Mouse (Mus musculus): ENCODE measurements around the gene Myo16.
A peak's percentile ranks its signal among the peaks of the same experiment; 100 is the strongest.

Myo16 gene

DNA sequence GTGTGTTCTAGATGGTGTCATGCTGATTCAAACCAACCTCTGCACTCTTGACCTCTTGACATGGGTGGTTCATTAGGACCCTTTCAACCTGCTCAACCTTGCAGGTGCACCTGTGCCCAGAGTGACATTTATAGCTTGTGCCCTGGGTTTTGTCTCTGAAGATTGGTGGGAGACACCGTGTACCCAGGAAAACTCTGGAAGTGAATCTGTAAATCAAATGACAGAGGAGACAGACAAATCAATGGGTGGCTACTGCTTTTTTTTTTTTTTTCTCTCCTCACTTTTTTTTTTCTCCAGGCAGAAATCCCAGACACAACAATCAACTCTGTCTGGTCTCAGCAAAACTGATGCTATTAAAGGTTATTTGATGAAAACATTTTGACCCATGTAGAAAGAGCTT, 329.2 kb downstream of the Myo16 start:
- no peak for DNase-seq

DNA sequence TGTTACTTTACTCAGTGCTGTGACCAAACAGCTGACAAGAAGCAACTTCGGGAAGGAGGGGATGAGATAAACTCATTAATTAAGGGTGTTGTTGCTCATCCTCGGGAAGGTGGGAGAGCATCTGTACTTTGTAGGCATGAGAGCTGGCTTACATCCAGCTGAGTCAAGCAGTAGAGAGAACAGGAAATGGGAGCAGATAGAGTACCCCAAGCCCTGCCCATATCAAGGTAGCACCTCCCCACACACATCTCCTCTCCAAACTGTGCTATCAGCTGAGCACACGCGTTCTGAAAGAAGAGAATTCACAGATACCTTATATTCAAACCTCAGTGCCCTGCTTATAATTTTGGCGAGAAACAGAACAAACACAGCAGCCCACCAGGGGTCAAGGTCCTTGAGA, 330.1 kb downstream of the Myo16 start:
- DNase-seq: no peak

DNA sequence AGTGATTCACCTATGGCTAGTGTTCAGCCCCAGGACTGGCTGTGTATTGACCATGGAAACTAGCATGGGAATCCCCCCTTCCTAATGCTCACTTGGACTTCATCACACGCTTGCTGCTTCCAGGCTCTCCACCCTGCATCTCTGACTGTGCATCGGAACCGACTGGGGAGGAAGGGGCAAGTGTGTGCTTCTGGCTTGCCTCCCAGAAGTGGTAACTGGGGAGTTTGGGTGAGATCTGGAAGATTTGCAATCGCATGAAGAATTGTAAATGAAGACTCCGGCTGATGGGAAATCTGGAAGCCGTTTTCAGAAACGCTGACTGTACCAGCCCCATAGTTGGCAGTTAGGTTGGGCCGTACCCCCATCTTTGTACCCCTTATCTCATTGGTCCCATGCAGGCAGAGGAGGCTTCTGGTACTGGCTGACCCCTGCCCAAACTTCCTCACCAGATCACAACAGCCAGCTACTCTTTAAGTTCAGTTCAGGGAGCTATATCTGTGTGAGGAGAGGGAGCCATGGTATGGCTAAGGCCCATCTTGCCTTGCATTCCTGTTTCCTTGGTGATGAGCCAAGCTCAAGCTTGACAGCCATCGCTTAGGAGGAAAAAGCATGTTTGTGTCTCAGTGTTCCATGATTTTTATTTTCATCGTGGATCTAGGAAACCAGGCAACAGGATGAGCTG, 336.2 kb downstream of the Myo16 start:
- DNase-seq: no peak

DNA sequence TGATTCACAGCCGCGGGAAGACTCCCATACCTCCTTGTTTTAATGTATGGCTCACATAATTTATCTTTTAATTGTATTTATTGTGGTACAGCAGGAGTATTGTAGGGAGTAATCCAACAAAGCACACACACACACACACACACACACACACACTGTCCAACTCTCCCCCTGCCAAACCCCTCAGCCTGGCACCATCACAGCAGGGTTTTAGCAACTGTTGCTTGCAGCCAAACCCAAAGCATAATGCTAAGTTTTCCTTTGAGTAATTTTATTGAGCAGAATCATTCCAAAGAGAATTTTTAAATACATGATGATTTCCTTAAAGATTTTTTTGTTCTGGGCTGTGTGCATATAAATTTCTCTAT, 336.7 kb downstream of the Myo16 start:
- no peak for DNase-seq

DNA sequence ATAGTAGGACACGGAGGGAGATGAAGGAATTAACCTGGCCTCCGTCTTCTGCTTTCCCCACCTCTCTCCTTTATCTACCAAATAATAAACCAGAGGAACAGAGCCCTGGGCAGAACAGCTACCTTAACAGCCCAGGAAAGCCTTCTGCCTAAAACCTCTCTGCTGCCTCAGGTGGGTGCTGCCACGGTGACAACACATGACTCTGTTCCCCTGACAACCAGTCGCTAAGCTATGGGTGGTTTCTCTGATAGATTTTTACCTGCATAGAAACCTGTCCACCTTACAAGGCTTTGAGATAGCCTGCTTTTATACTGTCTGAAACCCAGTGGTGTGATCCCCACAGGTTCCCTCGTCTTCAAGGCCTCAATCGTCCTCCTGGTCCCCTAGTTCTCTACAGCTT, 337.2 kb downstream of the Myo16 start:
- no peak for DNase-seq

DNA sequence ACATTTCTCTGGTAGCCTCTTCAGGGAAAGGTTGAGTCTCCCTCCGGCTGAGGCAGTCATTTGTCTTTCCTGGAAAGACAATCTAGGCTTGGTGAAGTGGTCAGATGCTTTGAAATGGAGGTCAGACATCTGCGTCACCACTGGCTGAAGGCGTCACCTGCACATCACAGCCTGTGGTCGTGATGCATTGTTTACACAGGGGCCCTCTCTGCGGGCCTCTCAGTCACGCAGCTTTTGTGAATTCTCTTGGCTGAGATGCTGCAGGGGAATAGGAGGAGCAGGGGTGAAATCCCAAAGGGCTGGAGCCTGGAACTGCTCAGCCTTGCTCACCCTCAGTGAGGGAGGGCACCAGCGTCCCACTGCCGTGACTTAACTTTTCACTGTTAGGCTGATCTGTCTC, 346.1 kb downstream of the Myo16 start:
- peak; percentile 15 for DNase-seq

DNA sequence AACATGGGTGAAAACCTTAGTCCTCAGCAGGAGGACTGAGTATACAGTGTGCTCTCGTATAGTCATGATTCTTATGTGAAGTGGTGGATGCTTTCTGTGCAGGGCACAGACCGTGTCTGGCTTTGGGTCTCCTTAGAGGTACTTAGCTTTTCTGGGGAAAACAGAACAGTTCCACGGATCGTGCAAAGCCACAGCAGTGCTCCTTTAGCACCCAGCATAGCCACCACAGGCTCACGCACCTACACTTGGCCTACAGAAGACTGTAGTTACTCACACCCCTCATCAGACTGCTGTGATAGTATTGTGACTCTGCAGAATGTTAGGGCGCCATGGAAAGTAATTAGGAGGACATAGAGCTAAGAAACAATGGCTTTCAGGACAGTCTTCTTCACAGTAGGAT, 346.8 kb downstream of the Myo16 start:
- DNase-seq: no peak

DNA sequence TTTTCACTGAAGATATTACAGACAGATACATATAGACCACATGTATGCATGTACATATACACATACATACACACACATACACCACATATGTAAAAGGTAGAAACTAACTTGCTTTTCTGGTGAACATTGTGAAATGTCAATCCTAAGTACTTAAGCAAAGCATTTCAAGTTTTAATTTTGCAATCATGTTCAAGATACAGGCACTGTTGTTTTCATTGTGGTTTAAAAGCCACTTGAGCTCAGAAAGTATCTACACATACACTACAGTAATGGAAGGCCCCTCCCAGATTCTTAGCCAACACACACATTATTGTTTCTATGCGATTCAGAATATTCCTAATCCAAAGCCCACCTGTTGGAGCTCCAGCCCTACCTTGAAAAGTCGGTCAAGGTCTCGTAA, 348.0 kb downstream of the Myo16 start:
- DNase-seq: no peak

DNA sequence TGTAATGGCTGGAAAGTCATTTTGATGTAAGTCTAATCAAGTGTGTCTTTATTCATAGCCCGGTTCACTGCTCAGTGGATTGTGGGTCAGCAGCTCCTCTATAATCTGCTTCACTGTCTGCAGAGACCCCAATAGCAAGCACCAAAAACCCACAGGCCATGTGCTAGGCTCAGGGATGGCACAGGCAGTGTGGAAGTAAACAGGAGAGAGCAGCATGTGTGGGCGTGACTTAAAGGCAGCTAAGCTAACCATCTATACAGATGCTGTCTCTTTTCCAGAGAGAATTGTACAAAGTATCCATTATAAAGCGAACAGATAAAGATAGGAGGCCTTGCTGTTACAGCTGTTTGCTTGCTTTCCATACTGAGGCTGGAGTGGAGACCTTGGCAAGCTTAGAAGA, 358.4 kb downstream of the Myo16 start:
- DNase-seq: no peak

DNA sequence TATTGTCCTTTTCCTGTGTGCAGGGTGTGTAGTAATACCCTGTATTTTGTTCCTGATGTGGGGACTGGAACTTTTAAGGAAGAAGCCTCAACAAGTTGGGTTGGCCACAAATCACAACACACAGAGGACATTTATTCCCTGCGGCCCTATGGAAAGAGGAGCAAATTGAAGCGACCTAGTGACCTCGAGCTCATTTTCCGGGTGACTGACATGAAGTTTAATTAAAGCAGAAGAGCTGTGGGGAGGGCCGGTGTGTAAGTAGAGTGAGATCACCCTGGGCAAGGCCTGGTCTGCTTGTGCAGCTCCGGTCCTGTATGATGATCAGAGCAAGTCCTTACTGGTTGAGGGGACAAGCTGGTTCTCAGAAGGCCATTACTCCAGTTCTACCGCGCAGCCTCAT, 363.7 kb downstream of the Myo16 start:
- DNase-seq: peak; percentile 81

DNA sequence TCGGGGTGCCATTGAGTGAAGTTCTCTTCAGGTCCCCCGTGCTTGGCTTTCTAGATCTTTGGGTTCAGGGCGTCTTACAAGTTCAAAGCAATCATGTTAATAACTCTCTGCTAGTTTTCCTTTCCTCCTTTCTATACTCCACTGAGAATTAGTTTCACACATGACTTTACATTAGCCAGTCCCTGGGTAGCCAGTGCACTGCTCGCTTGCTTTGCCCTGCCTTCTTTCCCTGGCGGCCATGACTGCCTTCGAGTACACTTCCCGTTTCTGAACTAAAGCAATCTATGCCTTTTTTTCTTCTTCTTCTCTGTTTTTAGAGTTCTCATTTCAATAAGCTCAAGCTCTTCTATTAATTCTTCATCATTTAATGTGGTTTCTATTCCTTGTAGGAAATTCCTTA, 365.6 kb downstream of the Myo16 start:
- DNase-seq: no peak

DNA sequence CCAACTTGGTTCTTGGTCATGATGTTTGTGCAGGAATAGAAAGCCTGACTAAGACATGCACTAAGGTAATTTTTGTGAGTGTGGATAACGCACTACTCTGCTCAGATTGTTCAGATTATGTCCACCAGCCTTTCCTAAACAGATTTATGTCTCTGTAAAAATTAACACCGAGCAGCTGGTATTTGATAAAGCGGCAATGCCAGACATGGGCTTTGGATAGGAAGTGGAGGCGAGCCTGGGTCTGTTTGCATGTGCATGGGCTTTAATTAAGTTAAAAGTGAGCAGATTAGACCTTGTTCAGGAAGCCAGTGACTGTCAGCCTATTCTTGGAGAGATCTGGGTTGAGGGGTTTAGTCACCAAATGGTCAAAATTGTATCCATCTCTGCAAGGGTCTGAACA, 367.8 kb downstream of the Myo16 start:
- no peak for DNase-seq

DNA sequence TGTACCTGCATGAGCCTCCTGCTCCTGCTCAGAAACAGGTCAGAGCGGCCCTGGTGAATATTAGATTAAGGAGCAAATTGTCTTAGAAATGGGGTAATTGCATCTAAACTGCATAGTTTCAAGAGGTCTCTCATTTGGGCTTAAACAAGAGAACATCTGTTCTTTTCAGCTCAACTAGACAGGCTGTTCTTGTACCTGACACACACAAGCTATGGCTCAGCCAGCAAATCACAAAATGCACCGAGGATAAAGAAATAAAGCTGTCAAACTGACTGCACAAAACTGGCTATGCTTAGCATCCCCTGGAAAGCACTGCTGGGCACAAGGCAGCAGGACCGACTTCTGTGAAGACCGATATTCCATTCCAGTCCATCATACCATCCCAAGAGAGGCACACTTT, 372.0 kb downstream of the Myo16 start:
- DNase-seq: no peak

DNA sequence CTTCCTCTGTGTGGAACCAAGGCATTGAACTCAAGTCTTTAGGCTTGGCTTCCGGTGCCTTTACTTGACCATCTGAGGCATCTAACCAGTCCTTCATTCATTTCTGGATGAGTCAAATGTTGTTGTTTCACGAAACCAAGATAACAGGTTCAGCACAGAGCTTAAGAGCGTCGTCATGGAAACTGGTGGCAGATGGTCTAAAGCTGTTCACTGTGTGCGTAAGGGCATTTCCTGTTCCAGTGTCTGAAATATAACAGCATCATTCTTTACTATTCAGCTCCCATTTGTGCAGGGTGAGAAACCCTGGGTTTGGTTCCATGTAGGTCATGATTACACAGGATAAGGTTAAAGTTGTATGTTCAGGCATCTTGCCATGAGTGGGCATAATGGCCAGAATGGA, 372.9 kb downstream of the Myo16 start:
- DNase-seq: peak; percentile 20

DNA sequence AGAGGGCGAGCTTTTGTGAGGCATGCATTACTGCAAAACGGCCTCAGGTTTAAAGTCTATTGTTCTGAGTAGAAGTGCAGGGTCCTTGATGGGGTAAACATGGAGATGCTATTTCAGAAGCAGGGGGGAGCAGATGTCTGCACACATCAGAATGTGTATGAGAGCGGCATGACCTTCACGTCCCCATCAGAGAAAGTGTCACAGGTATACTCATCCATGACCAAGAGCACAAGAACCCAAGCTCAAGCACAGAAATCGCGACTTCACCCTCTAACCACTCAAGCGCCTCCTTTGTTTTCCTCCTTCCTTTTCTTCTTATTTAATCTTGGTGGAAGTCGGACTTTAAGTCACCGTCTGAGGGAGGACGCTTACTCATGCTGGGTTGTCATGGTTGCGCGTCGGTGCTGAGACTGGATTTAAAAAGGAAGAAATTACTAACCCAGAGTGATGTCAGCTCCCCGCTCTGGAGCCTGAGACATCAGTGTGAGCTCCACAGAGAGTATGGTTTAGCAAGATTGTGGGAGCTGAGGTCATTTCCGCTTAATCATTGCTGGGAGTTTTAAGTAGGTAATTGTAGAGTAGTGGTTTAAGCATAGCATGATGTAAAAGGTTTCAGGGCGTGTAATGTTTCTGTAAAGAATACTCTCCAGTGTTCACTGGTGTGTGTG, 381.0 kb downstream of the Myo16 start:
- peak; percentile 34 for DNase-seq

DNA sequence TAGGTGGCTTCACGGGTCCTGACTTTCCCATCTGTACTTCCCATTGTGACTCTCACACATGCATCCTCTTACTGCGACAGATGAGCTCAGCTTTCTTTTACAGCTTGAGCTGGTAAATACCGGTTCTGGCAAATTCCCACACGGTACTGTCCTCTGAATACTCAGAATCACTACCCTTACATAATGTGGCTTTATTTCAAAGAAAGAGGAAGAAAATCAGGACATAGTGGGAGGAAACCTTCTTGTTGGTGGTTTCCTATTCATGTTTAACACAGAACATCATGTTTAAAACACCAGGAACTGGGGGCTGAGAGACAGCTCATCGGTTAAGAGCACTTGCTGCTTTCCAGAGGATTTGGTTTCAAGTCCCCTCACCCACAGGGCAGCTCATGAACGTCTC, 384.6 kb downstream of the Myo16 start:
- DNase-seq: no peak

DNA sequence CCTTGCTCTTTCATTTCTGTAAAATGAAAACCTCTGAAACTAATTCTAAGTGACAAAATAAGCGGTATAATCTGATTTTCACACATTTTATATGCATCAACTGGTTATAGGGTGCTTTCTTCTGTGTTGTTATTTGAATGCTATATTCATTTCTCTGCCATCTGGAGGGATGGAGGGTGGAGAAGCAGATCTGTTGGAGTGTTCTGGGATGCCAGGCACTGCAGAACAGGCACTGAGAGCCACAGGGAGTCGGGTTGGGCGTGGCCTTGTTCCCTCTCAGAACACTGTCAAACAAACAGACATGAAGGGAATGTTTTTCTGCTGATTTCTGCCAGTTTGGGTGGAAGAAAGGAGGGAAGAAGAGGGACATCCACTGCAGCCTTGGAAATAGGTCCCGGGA, 386.0 kb downstream of the Myo16 start:
- DNase-seq: no peak

DNA sequence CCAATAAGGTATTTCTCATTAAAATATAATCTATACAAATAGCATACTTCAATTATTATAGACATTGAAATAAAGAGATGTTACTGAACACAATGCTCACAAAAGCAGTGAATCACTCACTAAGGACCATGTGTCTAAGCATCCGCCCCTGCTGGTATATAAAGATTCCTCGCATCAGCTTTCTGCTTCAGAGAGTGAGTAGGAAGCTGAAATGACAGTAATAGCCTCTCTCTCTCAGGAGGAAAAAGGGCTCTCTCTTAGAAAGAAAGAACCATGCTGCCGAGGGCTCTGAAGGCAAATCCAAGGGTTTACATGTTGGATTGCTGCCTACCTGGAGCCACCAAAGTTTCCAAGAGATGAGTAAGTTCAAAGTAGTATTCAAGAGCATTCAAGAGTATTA, 392.2 kb downstream of the Myo16 start:
- no peak for DNase-seq

DNA sequence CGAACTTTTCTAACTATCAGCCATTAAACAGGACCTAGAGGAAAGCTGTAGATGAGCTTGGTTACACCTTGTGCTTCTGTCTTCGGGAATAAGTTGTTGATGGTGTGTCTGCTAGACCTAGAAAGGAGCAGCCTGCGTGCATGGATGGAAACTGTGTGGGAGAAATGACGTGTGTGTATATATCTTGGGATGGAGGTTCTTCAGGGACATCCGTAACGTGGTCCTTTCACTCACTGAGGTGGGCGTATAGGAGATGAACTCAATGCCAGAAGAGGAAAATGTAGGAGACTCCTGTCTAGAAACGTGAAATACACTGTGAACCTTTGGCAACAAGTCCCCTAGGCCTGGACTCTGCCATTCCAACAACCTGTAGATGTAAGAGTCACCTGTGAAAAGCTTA, 392.8 kb downstream of the Myo16 start:
- DNase-seq: no peak

DNA sequence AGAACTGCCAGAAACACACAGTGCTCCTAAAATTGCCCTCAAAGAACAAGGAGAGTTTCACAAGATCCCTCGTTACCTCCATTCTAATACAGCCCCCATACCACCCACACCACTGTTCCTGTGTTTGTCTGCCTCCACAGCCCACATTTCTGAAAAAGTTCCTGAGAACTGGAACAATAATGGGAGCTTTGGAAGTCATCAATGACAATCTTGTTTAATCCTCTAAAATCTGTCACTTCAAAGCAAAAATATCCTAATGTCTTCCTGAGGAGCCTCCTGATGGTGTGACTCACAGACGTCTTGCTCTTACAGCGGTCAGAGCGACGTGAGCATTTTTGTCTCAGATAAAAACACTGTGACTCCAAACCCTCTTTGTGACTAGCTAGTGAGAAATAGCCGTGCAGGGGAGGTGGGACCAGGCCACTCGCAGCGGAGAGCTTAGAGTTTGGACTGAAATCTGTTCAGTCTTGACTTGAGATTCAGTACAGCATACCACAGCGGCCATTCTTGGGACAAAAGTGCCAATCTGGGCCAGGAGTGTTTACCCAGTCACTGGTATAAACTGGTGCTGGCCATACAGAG, 394.4 kb downstream of the Myo16 start:
- no peak for DNase-seq

DNA sequence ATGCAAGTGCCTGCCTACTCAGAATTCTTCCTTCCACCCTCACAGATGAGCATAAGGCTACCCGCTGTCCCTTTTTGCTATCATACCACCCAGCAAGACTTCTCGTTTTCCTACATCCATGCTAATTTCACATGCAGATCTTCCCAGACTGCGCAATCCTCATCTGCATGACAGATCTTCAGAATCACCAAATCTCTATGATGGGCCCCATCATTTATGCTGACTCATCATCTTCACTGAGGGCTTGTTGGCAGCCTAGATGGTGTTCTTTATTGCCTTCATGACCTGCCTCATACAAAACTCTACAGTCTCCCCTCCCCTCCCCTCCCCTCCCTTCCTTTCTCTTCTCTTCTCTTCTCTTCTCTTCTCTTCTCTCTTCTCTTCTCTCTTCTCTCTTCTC, 395.7 kb downstream of the Myo16 start:
- DNase-seq: no peak

DNA sequence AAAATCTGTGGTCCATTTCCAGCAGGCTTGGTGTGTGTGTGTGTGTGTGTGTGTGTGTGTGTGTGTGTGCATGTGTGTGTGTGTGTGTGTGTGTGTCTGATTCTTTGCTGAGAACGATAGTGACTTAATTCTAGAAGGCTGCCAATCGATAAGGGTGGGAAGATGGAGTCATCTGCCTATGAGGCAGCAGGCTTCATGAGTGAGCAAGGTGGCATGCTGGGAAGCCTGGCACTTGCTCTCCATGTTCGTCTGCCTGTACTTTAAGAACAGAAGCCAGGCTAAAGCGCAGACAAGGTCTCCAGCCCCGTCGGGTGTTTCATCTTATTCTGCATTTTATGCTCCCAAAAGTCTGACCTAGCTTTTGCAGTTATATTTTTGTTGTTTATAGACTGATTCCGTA, 404.2 kb downstream of the Myo16 start:
- no peak for DNase-seq

DNA sequence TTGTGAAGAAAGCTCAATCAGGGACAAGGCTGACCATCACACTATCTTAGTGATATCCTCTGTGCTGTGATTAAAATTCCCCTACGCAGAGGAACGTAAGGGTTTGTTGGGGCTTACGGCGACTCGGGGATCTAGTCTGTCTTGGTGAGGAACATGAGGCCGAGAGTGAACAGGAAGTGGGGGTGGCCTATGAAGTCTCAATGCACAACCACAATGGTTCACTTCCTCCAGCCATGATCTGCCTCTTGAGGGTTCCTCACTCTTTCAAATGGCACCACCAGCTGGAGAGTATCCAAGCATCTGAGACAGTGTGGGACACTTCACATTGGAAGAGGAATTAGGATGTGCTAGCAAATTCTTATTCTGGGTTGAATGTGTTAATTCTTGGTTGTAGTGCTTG, 405.8 kb downstream of the Myo16 start:
- no peak for DNase-seq

DNA sequence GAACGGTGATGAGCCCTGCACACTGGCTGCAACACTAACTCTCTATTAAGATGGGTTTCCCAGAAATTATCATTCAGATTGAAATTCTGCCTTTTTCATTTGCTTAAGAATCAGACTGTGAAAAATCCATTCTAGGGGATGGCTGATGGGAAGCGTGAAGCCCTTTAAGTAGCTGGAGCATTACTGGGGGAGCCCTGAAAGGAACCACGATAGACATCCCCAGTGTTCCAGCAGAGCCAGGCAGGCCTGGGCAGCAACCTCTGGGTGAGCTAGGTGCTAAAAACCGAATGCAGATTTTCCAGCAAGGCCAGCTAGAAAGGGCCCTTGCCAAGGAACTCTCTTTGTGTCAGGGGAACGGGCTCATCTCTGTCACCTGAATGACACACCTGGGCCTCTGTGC, 407.9 kb downstream of the Myo16 start:
- DNase-seq: no peak

DNA sequence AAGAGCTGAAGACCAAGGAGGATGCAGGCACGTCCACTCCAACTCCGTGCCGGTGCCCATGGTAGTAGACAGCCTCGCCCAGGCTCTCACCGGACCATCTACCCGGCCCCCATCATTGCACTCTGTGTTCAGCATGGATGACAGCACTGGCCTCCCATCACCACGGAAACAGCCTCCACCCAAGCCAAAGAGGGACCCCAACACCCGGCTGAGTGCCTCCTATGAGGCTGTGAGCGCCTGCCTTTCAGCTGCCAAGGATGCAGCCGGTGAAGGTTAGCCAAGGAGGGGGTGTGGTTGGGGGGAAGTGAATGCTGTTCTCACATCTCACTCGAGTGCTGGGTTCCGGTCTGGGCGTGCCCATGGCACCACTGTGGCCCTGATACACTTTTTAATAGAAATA, 408.3 kb downstream of the Myo16 start:
- peak; percentile 17 for DNase-seq

Measured in retina, postnatal 1 day (tissue).